Mouse (Mus musculus) small intestine, adult 2 months (tissue): ENCODE data around the gene Lrrc4b.

Source experiments
- CTCF ChIP-seq: fragments of 200-500 bp; IDR thresholded peaks from 2 replicates; pipeline ENCODE4 v1.5.1; 2012; ENCODE audit warnings: low read depth, mild to moderate bottlenecking, control low read depth, inconsistent platforms, low read length, moderate library complexity, mixed read lengths; ENCODE audit not compliant: insufficient replicate concordance, insufficient read length; ENCODE audit errors: extremely low read depth
- POLR2A ChIP-seq: fragments of 200-500 bp; IDR thresholded peaks from 2 replicates; pipeline ENCODE4 v1.6.1; 2012; ENCODE audit warnings: low read depth, mild to moderate bottlenecking, control low read depth, inconsistent platforms, low read length, moderate library complexity

- TF ChIP-seq CTCF: no peak
- no peak for TF ChIP-seq POLR2A
Measured at GRCm38 (mm10) chr7:44445528-44445923, 16.7 kb downstream of the Lrrc4b start.
